Mouse (Mus musculus) kidney, postnatal 0 days (tissue): ENCODE measurements at regions not wholly inside any gene's neighbourhood (a gene's known extent, or its start where the extent isn't known, plus 50 kb on each side); places are given as distances from the start of the nearest gene placed in this dataset.

Source experiments
- ATAC-seq: fragments of 200-750 bp; cut with Nextera tagmentation; replicated peaks from 2 replicates; pipeline ENCODE4 v1.8.0; 2017; ENCODE audit warnings: low read depth, moderate number of reproducible peaks, moderate TSS enrichment, moderate library complexity; ENCODE audit not compliant: low FRiP score
- DNase-seq: peaks from one replicate; pipeline ENCODE4 v3.0.0-alpha.2; 2016; ENCODE audit warnings: low spot score
- H3K27ac ChIP-seq: fragments of 300-500 bp; sonication (generic); 2 replicates; pipeline ENCODE4 v1.5.1; 2014; ENCODE audit warnings: mild to moderate bottlenecking
- H3K27me3 ChIP-seq: fragments of 300-500 bp; sonication (generic); 2 replicates; pipeline ENCODE4 v1.6.1; 2014; ENCODE audit warnings: low read length, mixed read lengths; ENCODE audit not compliant: insufficient read depth
- H3K36me3 ChIP-seq: fragments of 300-500 bp; sonication (generic); 2 replicates; pipeline ENCODE4 v1.6.1; 2014; ENCODE audit warnings: low read length, mixed read lengths; ENCODE audit not compliant: insufficient read depth
- H3K4me1 ChIP-seq: fragments of 300-500 bp; sonication (generic); replicated peaks from 2 replicates; pipeline ENCODE4 v1.6.1; 2014; ENCODE audit warnings: antibody characterized with exemption, low read length, mixed read lengths; ENCODE audit not compliant: insufficient read depth
- H3K4me2 ChIP-seq: fragments of 300-500 bp; sonication (generic); 2 replicates; pipeline ENCODE4 v1.6.1; 2014; ENCODE audit warnings: mild to moderate bottlenecking, low read length, moderate library complexity, mixed read lengths
- H3K4me3 ChIP-seq: fragments of 300-500 bp; sonication (generic); replicated peaks from 2 replicates; pipeline ENCODE4 v1.5.1; 2014; ENCODE audit warnings: low read depth, low read length
- H3K9ac ChIP-seq: fragments of 300-500 bp; sonication (generic); 2 replicates; pipeline ENCODE4 v1.6.1; 2014; ENCODE audit warnings: low read depth, low read length
- H3K9me3 ChIP-seq: fragments of 300-500 bp; sonication (generic); replicated peaks from 2 replicates; pipeline ENCODE4 v1.6.1; 2016; ENCODE audit warnings: low read length, inconsistent platforms, mixed read lengths
- CTCF ChIP-seq: IDR thresholded peaks from 2 replicates; pipeline ENCODE4 v1.5.1; 2016; ENCODE audit warnings: antibody characterized with exemption, low read depth, mild to moderate bottlenecking, moderate library complexity
- WGBS: fragments of 180-500 bp; shearing (Covaris S2); extraction: QIAGEN DNeasy Blood & Tissue Kit; methylation state at CpG from one replicate; pipeline ENCODE4 v1.1.7; 2014; 5-methylcytosine and 5-hydroxymethylcytosine counted together

GRCm38 (mm10) chr12:112372234-112373050, 116.8 kb upstream of the A530016L24Rik start:
- 0 out of 2 replicates have a peak overlapping the region, but pooled peaks have one; percentile 10 for H3K4me2 ChIP-seq
- H3K9me3 ChIP-seq = no peaks in the 10 kb centered on the region
- H3K4me1 ChIP-seq = peaks cover 12% of the 10 kb centered on the region; the same call in 1 of the 2 replicates
- DNase-seq (peak; percentile 73), ATAC-seq (peak; percentile 74)
- no peaks in the 10 kb centered on the region for H3K27me3 ChIP-seq
- peak; percentile 58 for TF ChIP-seq CTCF
- 52% methylated on average over 14 of the region's 14 CpGs for WGBS
- no peaks in the 10 kb centered on the region for H3K36me3 ChIP-seq
- peak overlapping the region; percentile 51; the same call in 1 of the 2 replicates for H3K27ac ChIP-seq
- no peak overlapping the region for H3K4me3 ChIP-seq
- no peak overlapping the region for H3K9ac ChIP-seq

GRCm38 (mm10) chr12:112373966-112374365, 115.3 kb upstream of the A530016L24Rik start:
- H3K4me2 ChIP-seq = no peak overlapping the region
- ATAC-seq (no peak), DNase-seq (no peak)
- no peaks in the 10 kb centered on the region for H3K9me3 ChIP-seq
- WGBS = 85% methylated on average over 7 of the region's 7 CpGs
- H3K4me1 ChIP-seq = peaks cover 12% of the 10 kb centered on the region; the same call in 1 of the 2 replicates
- H3K9ac ChIP-seq = no peak overlapping the region
- H3K27me3 ChIP-seq = no peaks in the 10 kb centered on the region
- H3K36me3 ChIP-seq = no peaks in the 10 kb centered on the region
- no peak overlapping the region for H3K27ac ChIP-seq
- no peak overlapping the region for H3K4me3 ChIP-seq
- no peak for TF ChIP-seq CTCF

- Histone ChIP-seq H3K4me3 (no peak overlapping the region), H3K27me3 (no peaks in the 10 kb centered on the region), H3K9ac (no peak overlapping the region), H3K36me3 (no peaks in the 10 kb centered on the region), H3K27ac (no peak overlapping the region), H3K9me3 (no peaks in the 10 kb centered on the region), H3K4me2 (no peak overlapping the region), H3K4me1 (peaks cover 10% of the 10 kb centered on the region; the same call in 1 of the 2 replicates)
- no peak for DNase-seq
- 59% methylated on average over 5 of the region's 5 CpGs for WGBS
- ATAC-seq = no peak
- TF ChIP-seq CTCF = no peak
Observed at GRCm38 (mm10) chr12:112376236-112376635, 113.0 kb upstream of the A530016L24Rik start.

- WGBS = 60% methylated on average over 8 of the region's 8 CpGs
- no peak overlapping the region for H3K4me3 ChIP-seq
- peaks cover 9% of the 10 kb centered on the region; the same call in 1 of the 2 replicates for H3K4me1 ChIP-seq
- no peak overlapping the region for H3K27ac ChIP-seq
- no peak for DNase-seq
- no peaks in the 10 kb centered on the region for H3K9me3 ChIP-seq
- H3K36me3 ChIP-seq = no peaks in the 10 kb centered on the region
- H3K27me3 ChIP-seq = no peaks in the 10 kb centered on the region
- no peak for TF ChIP-seq CTCF
- no peak overlapping the region for H3K4me2 ChIP-seq
- H3K9ac ChIP-seq = no peak overlapping the region
- ATAC-seq = no peak
Observed at GRCm38 (mm10) chr12:112376701-112377100, 112.5 kb upstream of the A530016L24Rik start.

- Histone ChIP-seq H3K9ac (no peak overlapping the region), H3K36me3 (no peaks in the 10 kb centered on the region), H3K27me3 (no peaks in the 10 kb centered on the region), H3K9me3 (no peaks in the 10 kb centered on the region), H3K4me1 (no peaks in the 10 kb centered on the region; the same call in 1 of the 2 replicates), H3K27ac (no peak overlapping the region), H3K4me3 (no peak overlapping the region), H3K4me2 (no peak overlapping the region)
- DNase-seq (no peak), ATAC-seq (no peak)
- WGBS = 82% methylated on average over 13 of the region's 13 CpGs
- no peak for TF ChIP-seq CTCF
Observed at GRCm38 (mm10) chr12:112378482-112379243, 110.6 kb upstream of the A530016L24Rik start.

- Histone ChIP-seq H3K36me3 (no peaks in the 10 kb centered on the region), H3K27ac (no peak overlapping the region), H3K4me1 (no peaks in the 10 kb centered on the region), H3K4me3 (no peak overlapping the region), H3K4me2 (no peak overlapping the region), H3K27me3 (no peaks in the 10 kb centered on the region), H3K9me3 (no peaks in the 10 kb centered on the region), H3K9ac (no peak overlapping the region)
- DNase-seq = no peak
- WGBS = 77% methylated on average over 9 of the region's 9 CpGs
- ATAC-seq = no peak
- TF ChIP-seq CTCF = 0 out of 2 replicates have a peak, but pooled peaks have one; percentile 11
Observed at GRCm38 (mm10) chr12:112387836-112388235, 101.4 kb upstream of the A530016L24Rik start.
